In genomic region chr11:43901051-43901654, GRCm38 (mm10) we compare ENCODE assay signal across 13 mouse cellular contexts. TPM values are rescaled to one million over a fixed set of nuclear protein-coding genes. Genes with fewer than 3 reads are reported as not detected.
DNase-seq lines count a peak whose midpoint lies in the region; ATAC-seq and TF ChIP-seq lines count a peak whose summit lies in the region.
"Had no signal": no experiment of that assay in that cellular context is flagged by ENCODE, and none has a peak within 500 bp of the region (broad histone marks: within the 10 kb centered on the region; RNA-seq: fewer than 3 reads in every experiment).

Adra1b (minus strand) TSS chr11:43901210.

- H3K4me3 ChIP-seq in erythroblast, embryonic 14.5 days (replicated peaks) = peak within 1 kb of the TSS; percentile 3
- H3K4me3 ChIP-seq: neural tube, embryonic 13.5 days had no signal

- H3K36me3 ChIP-seq in erythroblast, embryonic 14.5 days (ENCODE audit: control insufficient read depth) = no peaks in the 10 kb centered on the region
- H3K36me3 ChIP-seq: neural tube, embryonic 13.5 days had no signal

- no peaks in the 10 kb centered on the region for H3K4me1 ChIP-seq in erythroblast, embryonic 14.5 days (ENCODE audit: control insufficient read depth)
- H3K4me1 ChIP-seq: neural tube, embryonic 13.5 days had no signal

- DNase-seq in kidney, adult 9 months = peak; percentile 22
- no peak for DNase-seq in kidney, adult 11 months
- peak; percentile 44 for DNase-seq in Patski (ENCODE audit: low read depth, low spot score)
- no peak for DNase-seq in left cerebral cortex, postnatal 25 days (ENCODE audit: low spot score in 2 of 2)
- no peak for DNase-seq in right cerebral cortex, adult 2 months (ENCODE audit: low spot score in 2 of 2)
- DNase-seq: adrenal gland, postnatal 14 days; kidney, postnatal 36 days; lung, postnatal 10 days had no signal

- POLR2A ChIA-PET in Patski (lab: Charles Lee) = no interaction called here

- no peak for TF ChIP-seq CTCF in Patski (IDR thresholded peaks at IDR 0.05)

- H3K27me3 ChIP-seq in erythroblast, embryonic 14.5 days (ENCODE audit: control insufficient read depth) = no peaks in the 10 kb centered on the region
- H3K27me3 ChIP-seq in Patski = no peaks in the 10 kb centered on the region
- H3K27me3 ChIP-seq: neural tube, embryonic 13.5 days had no signal

- no peak for ATAC-seq in erythroblast, adult 5-6 weeks (replicated peaks; ENCODE audit: low FRiP score, poor library complexity, severe bottlenecking)
- ATAC-seq in Patski = peak; percentile 84
- no peak for ATAC-seq in cerebellum, adult (ENCODE audit: insufficient number of reproducible peaks, low FRiP score, low TSS enrichment)

- no peaks in the 10 kb centered on the region for H3K9me3 ChIP-seq in erythroblast, embryonic 14.5 days (ENCODE audit: control insufficient read depth, low read length)
- H3K9me3 ChIP-seq: neural tube, embryonic 13.5 days had no signal

- intact Hi-C loops in left cerebral cortex, postnatal 25 days (cut with DNase I) = no loop called here

- CTCF ChIA-PET in Patski (lab: Charles Lee) = interaction anchor here (0.9 to 1.8 kb wide), 4 partner anchors 11 to 66 kb away, joined by 3 to 6 read pairs (median 3); no protein-coding TSS in a partner anchor

- in situ Hi-C loops in Patski (cut with MboI; ENCODE audit: low pct_unique_long_range_greater_than_20kb) = no loop called here

RNA-seq across cellular contexts. Expression of gene Adra1b, which starts in this region (rescaled TPM):
- 0.02 TPM in 1 of 2 replicates, not detected in the other for polyA plus RNA-seq in erythroblast, embryonic 14.5 days (2012)
- total RNA-seq in erythroblast, adult 5-6 weeks (2015; ENCODE audit: low replicate concordance) = not detected in 2 replicates
- total RNA-seq in erythroblast, adult 5-6 weeks (2017; ENCODE audit: low replicate concordance) = 0.56 TPM in 1 of 2 replicates, not detected in the other
- 3.7 TPM for polyA plus RNA-seq in Patski (2021)
- 10 to 100 TPM; 26.6 to 32.3 TPM for total RNA-seq in left cerebral cortex, postnatal 25 days (2021)
- total RNA-seq: granulocyte monocyte progenitor cell, adult 5-6 weeks had no signal

Comparison
In these comparisons a context has a peak if more than half of its experiments do, and no peak if none do; other contexts are left out.
1. RNA of gene Adra1b (total RNA-seq): 26.6 to 32.3 TPM in left cerebral cortex, postnatal 25 days; 0.56 TPM in erythroblast, adult 5-6 weeks; every median in the first group is over 10 times any median in the second.
2. DNase-seq: peak in kidney, adult 9 months (single experiment) and Patski (single experiment); none in kidney, adult 11 months (single experiment), left cerebral cortex, postnatal 25 days (0 of 2) and right cerebral cortex, adult 2 months (0 of 2).